Mouse (Mus musculus) adrenal gland, postnatal 25 days (tissue): ENCODE data around the gene Unc13a. TPM values are rescaled to one million over a fixed set of nuclear protein-coding genes. Genes with fewer than 3 reads are reported as not detected.

Source experiments
- DNase-seq: peaks from one replicate; pipeline ENCODE4 v3.0.0; 2021; ENCODE audit warnings: mixed read lengths
- microRNA-seq, 2 experiments: library from miRNA; unstranded; fragments of <30 nt; microRNA quantifications; one replicate each; pipeline ENCODE4 v1.2.0; 2021
- total RNA-seq: library from RNA; stranded (reverse); gene quantifications from 2 replicates; pipeline ENCODE4 v1.2.3, GENCODE M21; 2021

The Unc13a gene
- total RNA-seq, 1 experiment from 2014 or later: 8.3 TPM

- peak; percentile 69 for DNase-seq
Observed at GRCm38 (mm10) chr8:71586891-71587290, 84.7 kb downstream of the Unc13a start.

- no peak for DNase-seq
Observed at GRCm38 (mm10) chr8:71580201-71580600, 91.4 kb downstream of the Unc13a start.

DNA sequence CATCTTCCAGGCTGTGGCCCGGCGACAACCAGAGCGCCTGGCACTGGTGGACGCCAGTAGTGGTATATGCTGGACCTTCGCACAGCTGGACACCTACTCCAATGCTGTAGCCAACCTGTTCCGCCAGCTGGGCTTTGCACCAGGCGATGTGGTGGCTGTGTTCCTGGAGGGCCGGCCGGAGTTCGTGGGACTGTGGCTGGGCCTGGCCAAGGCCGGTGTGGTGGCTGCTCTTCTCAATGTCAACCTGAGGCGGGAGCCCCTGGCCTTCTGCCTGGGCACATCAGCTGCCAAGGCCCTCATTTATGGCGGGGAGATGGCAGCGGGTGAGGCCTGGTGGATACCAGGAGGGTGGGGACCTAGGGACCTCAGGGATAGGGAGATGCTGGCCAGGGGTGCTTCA, 92.1 kb downstream of the Unc13a start:
- DNase-seq: peak; percentile 74

GRCm38 (mm10) chr8:71579009-71579408, 92.5 kb downstream of the Unc13a start:
- DNase-seq: no peak

DNA sequence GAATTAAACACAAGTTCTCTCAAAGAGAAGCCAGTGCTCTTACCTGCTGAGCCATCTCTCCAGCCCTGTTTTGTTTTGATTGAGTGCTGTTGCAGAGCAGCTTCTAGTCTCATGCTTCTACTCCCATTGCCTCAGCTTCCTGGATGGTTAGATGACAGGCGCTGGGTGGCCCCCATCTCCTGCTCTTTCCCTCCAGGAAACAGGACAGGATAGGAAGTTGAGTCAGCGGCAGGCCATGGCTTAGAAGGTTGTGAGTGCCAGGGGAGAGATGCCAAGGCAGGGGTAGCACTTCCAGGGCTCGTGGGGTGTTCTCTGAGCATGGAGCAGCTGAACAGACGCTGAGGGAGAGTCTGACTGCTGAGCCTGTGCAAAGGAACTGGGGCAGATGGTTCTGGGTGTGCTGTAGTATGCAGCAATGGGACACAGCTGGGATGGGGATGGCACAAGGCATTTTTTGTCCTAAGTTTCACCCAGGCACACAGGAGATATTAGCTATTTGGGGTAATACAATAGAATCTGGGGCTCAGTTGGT, 93.6 kb downstream of the Unc13a start:
- DNase-seq: no peak

- no peak for DNase-seq
Observed at GRCm38 (mm10) chr8:71575020-71575419, 96.5 kb downstream of the Unc13a start.

DNA sequence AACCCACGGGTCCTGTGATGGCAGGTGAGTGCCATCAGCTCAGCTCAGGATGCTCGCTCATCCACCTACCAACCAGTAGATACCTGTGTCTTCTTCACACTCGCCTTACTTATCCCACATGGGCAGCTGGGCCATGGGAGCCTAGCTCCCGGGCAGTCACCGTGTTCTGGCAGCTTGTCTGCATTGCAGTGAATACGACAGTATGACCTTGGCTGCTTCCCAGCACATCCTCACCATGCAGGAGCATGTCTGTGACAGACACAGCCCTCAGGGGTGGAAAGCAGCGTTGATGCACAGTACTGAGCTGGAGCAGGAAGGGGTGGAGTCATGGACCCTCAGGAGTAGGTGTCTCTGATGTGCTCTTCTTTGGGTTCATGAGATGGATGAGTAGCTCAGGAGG, 97.1 kb downstream of the Unc13a start:
- DNase-seq: peak; percentile 64

Small RNA genes lying within 50 kb of the gene (microRNA-seq; reads per million reads assigned to microRNA genes)
- gene Mir6769b: 0.71 to 1.0 reads per million in 2 experiments

Other genes with a start within 250 kb of the Unc13a start
- 63.0 and 82.8 TPM in 2 replicates for gene Abhd8, start 208.1 kb downstream of the Unc13a start, total RNA-seq
- gene Mrpl34, start 206.8 kb downstream of the Unc13a start, total RNA-seq: 109 and 113 TPM in 2 replicates
- gene Dda1, start 202.6 kb downstream of the Unc13a start, total RNA-seq: 62.5 and 64.7 TPM in 2 replicates
- gene Ano8, start 185.8 kb downstream of the Unc13a start, total RNA-seq: 17.3 and 23.3 TPM in 2 replicates
- gene Gtpbp3, start 183.7 kb downstream of the Unc13a start, total RNA-seq: 26.5 and 28.7 TPM in 2 replicates
- gene Plvap, start 160.0 kb downstream of the Unc13a start, total RNA-seq: 167 and 192 TPM in 2 replicates
- not detected in 2 replicates for gene Ccdc194, start 146.0 kb downstream of the Unc13a start, total RNA-seq
- 66.0 and 70.2 TPM in 2 replicates for gene Bst2, start 134.3 kb downstream of the Unc13a start, total RNA-seq
- 62.3 and 73.7 TPM in 2 replicates for gene Mvb12a, start 128.8 kb downstream of the Unc13a start, total RNA-seq
- gene Tmem221, start 112.9 kb downstream of the Unc13a start, total RNA-seq: 5.0 and 8.9 TPM in 2 replicates
- gene Nxnl1, start 105.2 kb downstream of the Unc13a start, total RNA-seq: 1.1 TPM in 2 replicates
- gene Slc27a1, start 102.9 kb downstream of the Unc13a start, total RNA-seq: 156 and 167 TPM in 2 replicates
- gene Pgls, start 79.6 kb downstream of the Unc13a start, total RNA-seq: 145 and 153 TPM in 2 replicates
- gene Fam129c, start 74.1 kb downstream of the Unc13a start, total RNA-seq: 4.0 TPM in 2 replicates
- 64.6 and 66.2 TPM in 2 replicates for gene Colgalt1, start 60.8 kb downstream of the Unc13a start, total RNA-seq
- gene Jak3, start 4.5 kb upstream of the Unc13a start, total RNA-seq: 11.7 and 14.3 TPM in 2 replicates
- 6.1 and 7.8 TPM in 2 replicates for gene Insl3, start 17.5 kb upstream of the Unc13a start, total RNA-seq
- 3.7 and 4.8 TPM in 2 replicates for gene B3gnt3, start 30.0 kb upstream of the Unc13a start, total RNA-seq
- 2.2 and 2.6 TPM in 2 replicates for gene Fcho1, start 54.0 kb upstream of the Unc13a start, total RNA-seq
- gene Zfp709, start 210.3 kb upstream of the Unc13a start, total RNA-seq: 8.3 and 9.0 TPM in 2 replicates
- 8.3 and 9.8 TPM in 2 replicates for gene Zfp882, start 236.9 kb upstream of the Unc13a start, total RNA-seq
- gene Zfp617, start 236.9 kb upstream of the Unc13a start, total RNA-seq: 31.3 and 38.1 TPM in 2 replicates